Mouse (Mus musculus) heart, postnatal 25 days (tissue): ENCODE results near the gene Ptpn4. TPM values are rescaled to one million over a fixed set of nuclear protein-coding genes. Genes with fewer than 3 reads are reported as not detected.

Experiments used
- DNase-seq: peaks from one replicate; pipeline ENCODE4 v3.0.0; 2022; ENCODE audit warnings: low spot score
- intact Hi-C: fragments of 180-260 bp; cut with DNase I; formaldehyde crosslinking; loops from one replicate; pipeline ENCODE4 v1.15.1; 2025
- total RNA-seq, 2 experiments: library from RNA; stranded (reverse); gene quantifications; 2 replicates each; pipeline ENCODE4 v1.2.3; 2021

Gene Ptpn4
- total RNA-seq, 2 experiments from 2014 or later = 26.1 to 27.9 TPM

DNA sequence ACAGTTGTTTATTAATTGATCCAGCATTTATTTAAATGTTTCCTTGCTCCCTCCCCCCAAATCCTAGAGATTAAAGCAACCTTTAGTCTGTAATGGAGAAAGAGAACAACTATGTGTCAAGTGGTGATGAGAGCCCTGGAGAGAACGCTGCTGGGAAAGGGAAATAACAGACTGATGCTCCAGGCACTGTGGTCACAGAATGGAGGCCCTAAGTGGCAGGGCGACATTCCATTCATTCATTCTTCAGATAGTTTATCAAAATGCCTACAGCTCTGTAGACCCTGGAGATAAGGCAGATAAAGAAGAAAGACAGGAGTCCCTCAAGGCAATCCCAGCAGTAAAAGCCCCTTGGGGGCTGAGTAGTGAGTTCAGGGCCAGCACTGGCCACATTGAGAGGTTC lies 187.8 kb downstream of the Ptpn4 start:
- DNase-seq = no peak
- intact Hi-C loops = no loop called here

DNA sequence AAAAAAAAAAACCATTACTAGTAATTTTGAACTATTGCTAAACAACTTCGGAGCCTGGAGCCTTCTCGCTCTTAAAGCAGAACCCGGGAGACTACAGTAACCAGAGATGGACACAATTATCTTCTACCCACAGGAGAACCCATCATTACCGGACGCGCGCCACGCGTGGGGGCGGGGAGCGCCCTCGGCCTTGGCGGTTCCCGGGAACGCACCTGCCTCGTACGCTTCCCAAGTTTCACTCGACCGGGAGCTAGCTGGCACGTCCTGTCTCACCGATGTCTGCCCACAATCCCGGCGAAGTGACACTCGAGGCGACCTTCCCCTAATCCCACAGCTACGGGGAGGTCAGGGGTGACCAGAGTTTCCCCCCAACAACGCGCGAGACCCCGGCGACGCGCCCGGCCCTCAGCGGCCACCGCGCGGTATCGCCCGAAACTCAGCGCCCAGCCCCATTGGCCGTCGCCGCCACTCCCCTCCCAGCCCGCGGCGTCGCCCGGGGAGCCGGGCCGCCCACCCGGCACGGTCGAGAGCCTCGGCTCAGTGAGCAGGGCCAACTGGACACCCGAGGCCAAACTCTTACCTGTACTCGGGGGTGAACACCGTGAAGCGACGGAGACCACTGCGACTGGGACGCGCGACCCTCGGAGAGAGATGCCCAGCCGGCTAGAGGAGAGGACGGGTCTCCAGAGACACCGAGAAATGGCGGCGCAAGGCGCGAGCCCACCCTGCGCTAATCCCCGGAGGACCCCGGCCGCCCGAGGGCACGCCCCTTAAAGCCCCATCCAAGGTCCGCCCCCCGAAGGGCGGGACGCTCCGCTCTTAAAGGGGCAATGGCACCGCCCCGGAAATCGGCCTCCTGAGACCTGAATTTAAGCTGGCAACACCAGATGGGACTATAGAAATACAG lies 189.0 kb downstream of the Ptpn4 start, which contains the start of gene Epb41l5:
Epb41l5 (minus strand) TSS at position 796 of the 907 bp plus-strand sequence.
- intact Hi-C loops = no loop called here

DNA sequence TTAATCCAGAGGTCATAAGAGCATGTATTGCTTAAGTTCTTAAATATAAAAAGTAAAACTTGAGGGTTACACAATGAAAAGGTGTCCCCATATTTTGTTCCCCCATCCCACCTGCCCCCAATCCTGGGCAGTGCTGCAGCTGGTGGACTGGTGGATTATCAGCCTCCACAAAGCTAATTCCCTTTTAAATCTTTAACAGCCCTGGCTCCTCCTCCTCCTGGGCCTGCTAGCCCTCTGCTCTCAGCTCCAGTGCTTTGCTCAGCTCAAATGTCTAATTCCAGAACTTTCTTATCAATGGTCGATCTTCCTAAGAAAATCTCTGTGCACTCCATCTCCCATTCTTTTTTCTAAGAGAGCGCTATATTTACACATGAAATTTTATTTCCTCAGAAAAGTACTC lies 191.1 kb downstream of the Ptpn4 start:
- DNase-seq = no peak
- intact Hi-C loops = no loop called here

More for the DNA sequence above, 189.0 kb downstream of the Ptpn4 start, which contains the start of gene Epb41l5:
- peak; percentile 60 for DNase-seq

DNA sequence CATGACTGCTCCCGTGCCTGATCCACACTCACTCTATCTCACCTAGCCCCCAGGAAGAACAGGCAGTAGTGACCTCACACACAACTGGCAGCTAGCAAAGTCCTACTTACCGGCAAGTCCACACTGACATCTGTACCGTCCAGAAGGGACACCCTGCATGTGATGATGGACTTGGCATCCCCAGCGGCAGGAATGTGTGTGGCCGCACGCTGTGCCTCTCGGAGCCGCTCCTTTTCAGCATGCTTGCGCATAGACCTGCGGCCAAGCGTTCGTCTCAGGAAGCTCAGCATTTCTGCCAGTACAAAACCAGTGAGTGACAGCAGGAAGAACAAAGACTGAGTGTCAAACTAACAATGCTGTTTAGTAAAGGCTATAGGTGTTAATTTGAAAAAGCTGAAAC lies 195.0 kb downstream of the Ptpn4 start:
- intact Hi-C loops = no loop called here
- no peak for DNase-seq

DNA sequence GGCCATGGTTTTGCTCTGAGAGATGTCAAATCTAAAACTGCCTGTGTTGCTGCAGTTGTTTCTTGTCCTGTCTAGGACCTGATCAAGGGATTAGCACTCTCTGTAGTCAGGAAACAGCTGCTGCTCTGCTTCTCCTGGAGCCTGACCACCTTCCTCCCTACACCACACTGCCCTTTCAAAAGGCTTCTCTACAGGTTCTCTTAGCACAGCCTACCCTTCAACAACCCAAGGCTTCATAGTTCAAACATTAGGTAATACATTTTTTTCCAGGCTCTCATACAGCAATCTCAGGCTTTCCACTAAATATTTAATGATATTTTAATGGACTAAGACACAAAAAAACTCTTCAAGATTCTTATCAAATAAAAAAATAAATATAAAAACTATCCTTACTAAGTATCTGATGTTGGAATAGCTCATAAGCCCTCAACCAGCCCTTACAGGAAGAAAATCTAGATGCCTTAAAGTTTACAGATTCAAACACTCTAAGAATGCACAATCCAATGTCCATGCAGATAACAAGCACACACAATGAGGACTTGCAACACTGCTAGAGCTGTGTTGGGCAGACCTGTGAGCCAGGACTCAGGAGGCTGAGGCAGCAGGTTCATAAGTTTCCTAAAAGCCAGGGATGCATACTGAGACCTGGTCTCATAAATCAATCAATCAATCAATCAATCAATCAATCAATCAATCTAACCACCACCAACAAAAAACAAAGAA lies 196.2 kb downstream of the Ptpn4 start:
- no peak for DNase-seq
- intact Hi-C loops = no loop called here

DNA sequence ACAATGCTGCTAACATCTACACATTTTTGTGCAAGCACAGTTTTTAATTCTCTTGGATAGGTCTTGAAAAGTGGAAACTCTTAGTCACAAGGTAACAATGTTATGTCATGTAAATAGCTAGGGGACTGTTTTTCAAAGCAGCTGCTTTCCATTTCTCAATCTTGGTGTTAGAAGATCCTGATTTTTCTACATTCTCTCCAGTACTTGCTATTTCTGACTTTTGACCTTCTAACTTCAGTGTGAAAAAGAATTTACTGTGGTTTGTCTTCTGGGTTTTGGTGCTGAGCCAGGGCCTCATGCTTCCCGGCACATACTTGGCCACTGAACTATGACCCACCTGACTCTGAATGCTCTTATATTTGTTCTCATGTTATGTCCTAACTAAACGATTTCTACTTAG lies 197.4 kb downstream of the Ptpn4 start:
- intact Hi-C loops = no loop called here
- DNase-seq = no peak

DNA sequence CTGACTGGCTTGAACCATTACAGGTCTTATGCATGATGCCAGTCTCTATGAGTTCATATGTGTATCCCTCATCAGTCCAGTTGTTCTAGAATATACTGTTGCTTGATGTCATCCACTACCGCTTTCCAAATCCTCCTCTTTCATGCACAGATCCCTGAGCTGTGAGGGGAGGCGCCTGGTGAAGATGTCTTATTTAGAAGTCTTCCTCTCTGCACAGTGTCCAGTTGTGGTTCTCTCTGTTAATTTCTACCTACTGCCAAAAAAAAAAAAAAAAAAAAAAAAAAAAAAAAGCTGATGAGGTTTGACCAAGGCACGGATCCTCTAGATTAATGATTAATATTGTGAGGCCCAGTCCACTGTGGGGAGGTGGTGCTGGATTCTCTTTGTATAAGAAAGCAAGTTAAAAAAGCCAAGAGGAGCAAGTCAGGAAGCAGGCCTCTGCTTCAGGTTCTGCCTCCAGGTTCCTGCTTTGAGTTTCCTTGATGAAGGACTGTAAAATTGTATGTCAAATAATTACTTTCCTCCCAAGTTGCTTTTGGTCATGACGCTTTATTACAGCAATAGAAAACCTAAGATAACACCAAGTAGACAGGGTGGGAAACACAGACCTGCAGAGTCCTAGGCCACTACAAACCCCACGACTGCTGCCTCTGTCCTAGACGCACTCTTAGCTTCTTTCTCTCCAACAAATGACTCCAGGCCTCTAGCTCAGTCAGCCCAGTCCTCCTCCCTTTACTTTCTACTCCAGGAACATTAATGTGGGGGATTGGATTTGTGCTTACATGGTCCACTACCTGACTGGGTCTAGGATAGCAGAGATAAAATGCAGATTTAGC lies 200.0 kb downstream of the Ptpn4 start:
- DNase-seq = no peak
- intact Hi-C loops = no loop called here

DNA sequence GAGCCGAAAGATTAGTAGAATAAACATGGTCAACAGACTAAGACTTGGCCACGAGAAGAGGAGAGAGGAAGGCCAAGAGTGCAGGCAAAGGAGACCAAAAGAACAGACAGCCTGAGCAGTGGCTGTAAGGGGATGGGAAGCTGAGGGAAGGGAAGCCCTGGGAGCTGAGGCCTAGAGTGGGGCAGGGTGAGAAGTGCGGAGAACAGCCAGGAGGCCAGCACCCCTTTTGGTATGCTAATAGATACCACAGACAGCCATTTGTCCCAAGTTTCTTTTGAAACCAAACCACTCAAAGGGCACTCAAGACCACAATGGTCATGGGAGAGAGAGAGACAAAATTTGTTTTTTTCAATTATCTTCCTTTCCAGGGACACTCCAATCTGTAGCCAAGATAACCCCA lies 202.7 kb downstream of the Ptpn4 start:
- DNase-seq = no peak
- intact Hi-C loops = no loop called here

DNA sequence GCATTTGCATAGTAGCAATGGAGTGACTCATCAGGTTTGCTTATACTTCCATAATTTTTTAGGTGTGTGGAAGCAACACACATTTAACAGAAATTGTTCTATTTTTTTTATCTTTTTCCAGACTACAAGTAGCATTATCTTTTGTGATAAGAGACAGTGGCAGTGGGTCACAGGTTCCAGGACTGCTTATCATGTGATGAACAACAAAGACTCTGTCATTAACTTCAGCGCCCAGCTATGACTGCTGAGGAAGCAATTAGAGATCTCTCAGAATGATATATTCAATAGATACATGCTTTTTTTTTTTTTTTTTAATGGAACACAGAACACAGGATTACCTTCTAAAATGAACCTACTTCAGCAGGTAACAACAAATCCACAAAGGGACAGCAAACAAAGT lies 207.0 kb downstream of the Ptpn4 start:
- DNase-seq = no peak
- intact Hi-C loops = no loop called here

DNA sequence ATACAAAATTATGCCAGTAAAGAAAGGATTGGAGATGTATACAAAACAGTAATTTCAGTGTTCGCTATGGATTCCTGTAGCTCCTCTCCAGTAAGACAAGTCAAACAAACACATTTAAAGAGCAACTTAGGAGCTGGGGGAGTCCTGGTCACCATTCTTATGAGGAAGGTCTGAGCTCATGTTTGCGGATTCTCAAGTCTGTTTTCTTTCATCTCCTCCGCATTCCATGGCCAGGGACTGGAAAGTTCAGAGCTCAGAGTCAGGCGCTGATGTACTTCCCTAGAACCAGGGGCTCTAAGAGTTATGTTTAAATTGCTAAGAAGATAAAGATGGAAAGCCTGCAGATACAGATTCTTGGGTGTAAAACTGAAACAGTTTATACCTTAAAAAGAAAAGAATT lies 210.6 kb downstream of the Ptpn4 start:
- intact Hi-C loops = no loop called here
- DNase-seq = no peak

DNA sequence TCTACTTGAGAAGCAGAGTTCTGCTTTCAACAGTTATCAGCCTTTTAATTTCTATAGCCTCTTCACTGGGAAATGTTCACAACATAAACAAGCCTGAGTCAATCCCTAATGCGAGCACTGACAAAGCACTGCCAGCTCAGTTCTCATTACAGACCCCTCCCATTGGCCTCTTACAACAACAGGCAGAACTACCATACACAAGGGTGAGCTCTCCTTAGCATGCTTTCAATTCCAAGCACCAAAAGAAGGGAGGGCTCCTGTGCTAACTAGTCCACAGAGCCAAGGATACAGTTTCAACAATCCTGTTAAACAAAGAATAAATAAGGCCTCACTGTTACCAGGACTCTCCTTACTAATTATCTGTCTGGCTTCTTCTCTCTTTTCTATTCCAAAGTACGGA lies 213.0 kb downstream of the Ptpn4 start:
- no peak for DNase-seq
- intact Hi-C loops = no loop called here

DNA sequence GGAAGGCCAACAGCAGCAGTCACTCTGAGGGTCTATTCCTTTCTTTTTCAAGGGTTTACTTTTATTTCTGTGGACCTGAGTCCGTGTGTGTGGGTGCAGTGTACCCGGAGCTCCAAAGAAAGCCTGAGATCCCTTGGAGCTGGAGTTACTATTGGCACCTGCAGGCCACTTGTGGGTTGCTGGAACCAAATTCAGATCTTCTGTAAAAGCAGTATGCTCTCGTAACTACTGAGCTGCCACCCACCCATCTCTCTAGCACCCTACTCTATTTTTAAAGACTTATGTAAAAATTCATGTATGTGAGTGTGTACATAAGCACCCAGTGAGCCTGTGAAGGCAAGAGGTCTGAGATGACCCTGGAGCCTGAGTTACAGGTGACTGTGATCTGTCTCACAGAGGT lies 232.0 kb downstream of the Ptpn4 start:
- no peak for DNase-seq
- intact Hi-C loops = no loop called here

Other genes with a start within 250 kb of the Ptpn4 start
- 1 to 10 TPM; 3.5 to 4.3 TPM for gene Epb41l5, start 188.6 kb downstream of the Ptpn4 start, total RNA-seq
- 1 to 10 TPM; 9.4 to 9.5 TPM for gene Tmem177, start 75.6 kb upstream of the Ptpn4 start, total RNA-seq
- gene Cfap221, start 159.6 kb upstream of the Ptpn4 start, total RNA-seq = not detected
- not detected for gene Sctr, start 169.3 kb upstream of the Ptpn4 start, total RNA-seq
- gene Tmem37, start 236.5 kb upstream of the Ptpn4 start, total RNA-seq = 1 to 10 TPM; 5.1 to 6.9 TPM